Mouse (Mus musculus): ENCODE data around the gene Cacfd1.

DNA sequence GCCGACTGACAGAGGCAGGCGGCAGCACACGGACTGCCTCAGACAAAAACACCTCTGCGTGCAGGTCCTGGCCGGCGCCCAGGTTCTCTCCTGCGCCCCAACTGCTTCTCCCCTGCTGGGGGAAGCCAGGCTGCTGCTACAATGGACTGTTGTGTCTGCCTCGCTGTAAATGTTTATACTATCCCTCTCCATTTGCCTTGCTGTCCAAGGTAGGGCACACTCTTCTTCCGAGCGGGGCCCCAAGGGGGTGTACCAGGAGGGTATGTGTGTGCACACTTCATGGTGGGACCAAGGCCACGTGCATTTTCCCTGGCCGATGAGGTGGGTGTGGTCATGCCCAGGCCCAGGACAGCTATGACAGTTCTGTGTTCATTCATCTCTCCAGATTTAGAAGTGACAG, 49.0 kb downstream of the Cacfd1 start:
- no peak for TF ChIP-seq FLI1 (IDR thresholded peaks at IDR 0.05; ENCODE audit: low read length)
- no peak for TF ChIP-seq GATA1 (IDR thresholded peaks at IDR 0.05; ENCODE audit: borderline replicate concordance, low read length)

Data from megakaryocyte, embryonic 14.5 days (primary cell).